Comparison of ENCODE assay signal across 8 mouse cellular contexts in the genomic region with DNA sequence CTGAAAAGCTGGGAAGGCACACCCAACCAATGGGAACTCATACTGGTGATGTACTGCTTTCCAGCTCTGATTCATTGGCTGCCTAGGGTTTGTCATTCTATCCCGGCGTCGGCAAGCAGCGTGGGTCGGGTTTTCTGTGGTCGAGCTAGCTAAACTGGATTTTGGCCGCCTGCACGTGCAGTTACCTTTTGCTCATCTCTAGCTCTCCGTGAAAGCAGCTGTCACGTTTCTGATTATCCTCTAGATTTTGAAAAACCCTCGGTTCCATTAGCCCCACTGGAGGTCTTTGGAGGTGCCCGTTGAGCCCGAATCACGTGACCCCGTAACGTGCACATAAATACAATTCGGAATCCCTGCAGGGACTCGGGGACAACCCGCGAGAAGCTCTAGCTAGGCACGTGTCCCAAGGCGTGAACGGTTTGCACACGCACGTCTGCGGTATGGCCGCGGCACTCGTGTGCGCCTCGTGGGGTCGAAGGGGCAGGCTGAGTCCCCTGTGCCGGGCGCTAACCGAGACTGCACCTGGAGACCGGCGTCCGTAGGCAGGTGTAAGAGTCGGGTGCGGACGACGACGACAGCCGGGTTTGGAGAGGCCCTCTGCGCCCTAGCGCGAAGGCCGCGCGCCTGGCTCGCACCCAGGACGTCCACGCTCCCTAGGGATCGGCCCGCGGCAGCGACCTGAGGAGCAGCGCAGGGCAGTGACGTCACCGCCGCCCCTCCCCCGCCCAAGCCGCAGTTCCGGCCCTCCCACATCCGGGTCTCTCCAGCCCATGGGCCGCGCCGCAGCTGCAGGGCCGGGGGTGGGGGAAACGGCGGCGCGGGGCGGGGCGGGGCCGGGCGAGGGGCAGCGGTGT. TPM values are rescaled to one million over a fixed set of nuclear protein-coding genes. Genes with fewer than 3 reads are reported as not detected.
DNase-seq lines count a peak whose midpoint lies in the region; ATAC-seq and TF ChIP-seq lines count a peak whose summit lies in the region.

No protein-coding gene starts in this region.

- peak overlapping the region; percentile 100 for H3K9ac ChIP-seq in embryonic facial prominence, embryonic 14.5 days (ENCODE audit: low read depth, low read length)
- peak overlapping the region; percentile 99 for H3K9ac ChIP-seq in limb, embryonic 14.5 days (ENCODE audit: low read depth, low read length, severe bottlenecking)
- H3K9ac ChIP-seq in midbrain, postnatal 0 days (replicated peaks; ENCODE audit: low read length, poor library complexity, severe bottlenecking), result peak overlapping the region; percentile 100

- H3K27me3 ChIP-seq in embryonic facial prominence, embryonic 14.5 days (replicated peaks; ENCODE audit: control insufficient read depth, insufficient read depth, low read length), result no peaks in the 10 kb centered on the region
- H3K27me3 ChIP-seq in limb, embryonic 14.5 days (ENCODE audit: control insufficient read depth, insufficient read depth, low read length), result no peaks in the 10 kb centered on the region
- no peaks in the 10 kb centered on the region for H3K27me3 ChIP-seq in midbrain, postnatal 0 days (ENCODE audit: insufficient read depth, low read length)

- peak overlapping the region; percentile 71 for H3K4me2 ChIP-seq in embryonic facial prominence, embryonic 14.5 days (ENCODE audit: low read depth, low read length)
- H3K4me2 ChIP-seq in limb, embryonic 14.5 days (replicated peaks; ENCODE audit: low read depth, low read length, severe bottlenecking), result peak overlapping the region; percentile 72
- peak overlapping the region; percentile 57 for H3K4me2 ChIP-seq in midbrain, postnatal 0 days (ENCODE audit: low read depth, low read length, poor library complexity, severe bottlenecking)

- peak; percentile 93 for ATAC-seq in embryonic facial prominence, embryonic 14.5 days (ENCODE audit: low read depth)
- peak; percentile 91 for ATAC-seq in limb, embryonic 14.5 days (ENCODE audit: low FRiP score, low read depth)
- peak; percentile 95 for ATAC-seq in midbrain, postnatal 0 days (ENCODE audit: low FRiP score)

- H3K9me3 ChIP-seq in embryonic facial prominence, embryonic 14.5 days (ENCODE audit: control insufficient read depth, low read length), result no peaks in the 10 kb centered on the region
- H3K9me3 ChIP-seq in limb, embryonic 14.5 days (ENCODE audit: control insufficient read depth, low read length), result no peaks in the 10 kb centered on the region
- no peaks in the 10 kb centered on the region for H3K9me3 ChIP-seq in midbrain, postnatal 0 days (ENCODE audit: low read length)

- peak; percentile 96 for DNase-seq in A20 (ENCODE audit: low read depth, low spot score)
- peak; percentile 89 to 90 for DNase-seq in adrenal gland, postnatal 4 days (ENCODE audit: low spot score in 2 of 2)
- DNase-seq in embryonic facial prominence, embryonic 14.5 days (ENCODE audit: low spot score), result peak; percentile 97
- DNase-seq in heart, adult 8-10 months (ENCODE audit: low spot score), result peak; percentile 84
- DNase-seq in kidney, adult 9 months, result peak; percentile 92
- DNase-seq in limb, embryonic 14.5 days (ENCODE audit: low spot score), result peak; percentile 93
- DNase-seq in midbrain, postnatal 0 days (ENCODE audit: low spot score), result peak; percentile 95
- DNase-seq in spleen, postnatal 14 days (ENCODE audit: low spot score in 2 of 2), result peak; percentile 83 to 88

- peak overlapping the region; percentile 95 for H3K4me3 ChIP-seq in embryonic facial prominence, embryonic 14.5 days (ENCODE audit: low read depth, low read length)
- peak overlapping the region; percentile 89 for H3K4me3 ChIP-seq in limb, embryonic 14.5 days (replicated peaks; ENCODE audit: low read length)
- H3K4me3 ChIP-seq in midbrain, postnatal 0 days (ENCODE audit: low read depth, low read length), result peak overlapping the region; percentile 97

- no peaks in the 10 kb centered on the region for H3K36me3 ChIP-seq in embryonic facial prominence, embryonic 14.5 days (ENCODE audit: control insufficient read depth, insufficient read depth, low read length)
- no peaks in the 10 kb centered on the region for H3K36me3 ChIP-seq in limb, embryonic 14.5 days (ENCODE audit: control insufficient read depth, insufficient read depth, low read length)
- H3K36me3 ChIP-seq in midbrain, postnatal 0 days (ENCODE audit: insufficient read depth, low read length), result no peaks in the 10 kb centered on the region

- no peak for TF ChIP-seq CTCF in midbrain, postnatal 0 days (IDR thresholded peaks at IDR 0.05)

- TF ChIP-seq POLR2A in limb, embryonic 14.5 days (IDR thresholded peaks at IDR 0.05; ENCODE audit: borderline replicate concordance, extremely low read depth, insufficient read depth, insufficient read length), result peak; percentile 50; the same call in 1 of the 2 replicates

- under 1% methylated on average over 41 of the region's 78 CpGs for WGBS in embryonic facial prominence, embryonic 14.5 days
- 1% methylated on average over 46 of the region's 78 CpGs for WGBS in limb, embryonic 14.5 days
- under 1% methylated on average over 53 of the region's 78 CpGs for WGBS in midbrain, postnatal 0 days

- H3K4me1 ChIP-seq in embryonic facial prominence, embryonic 14.5 days (ENCODE audit: control insufficient read depth, insufficient read depth, low read length), result peaks cover 16% of the 10 kb centered on the region
- H3K4me1 ChIP-seq in limb, embryonic 14.5 days (ENCODE audit: control insufficient read depth, insufficient read depth, low read length), result peaks cover 16% of the 10 kb centered on the region
- peaks cover 12% of the 10 kb centered on the region for H3K4me1 ChIP-seq in midbrain, postnatal 0 days (ENCODE audit: insufficient read depth, low read length)

- peak overlapping the region; percentile 99 for H3K27ac ChIP-seq in embryonic facial prominence, embryonic 14.5 days (replicated peaks; ENCODE audit: low read depth, low read length)
- H3K27ac ChIP-seq in limb, embryonic 14.5 days (replicated peaks; ENCODE audit: low read depth, low read length), result peak overlapping the region; percentile 98
- peak overlapping the region; percentile 95 for H3K27ac ChIP-seq in midbrain, postnatal 0 days (ENCODE audit: low read depth, low read length)

RNA-seq across cellular contexts. Expression of gene Ppm1a, which starts 3.3 kb away (rescaled TPM):
- total RNA-seq in adrenal gland, postnatal 4 days (2021), result 100 to 1,000 TPM; 253 to 261 TPM
- 82.5 and 84.3 TPM in 2 replicates for polyA plus RNA-seq in embryonic facial prominence, embryonic 14.5 days (2014; fragmentation: Nextera tagmentation; extraction: Ambion mirVana)
- total RNA-seq in heart, adult 8-10 months (2022), result 100 to 1,000 TPM; 237 to 283 (median 258) TPM
- polyA plus RNA-seq in limb, embryonic 14.5 days (2012; rRNA removed), result 80.7 and 84.7 TPM in 2 replicates
- 76.5 and 77.0 TPM in 2 replicates for polyA plus RNA-seq in limb, embryonic 14.5 days (2014; fragmentation: Nextera tagmentation; extraction: Ambion mirVana)
- 170 and 198 TPM in 2 replicates for total RNA-seq in midbrain, postnatal 0 days (2014; rRNA removed)
- polyA plus RNA-seq in midbrain, postnatal 0 days (2015; fragmentation: Nextera tagmentation; extraction: Ambion mirVana), result 70.6 and 79.3 TPM in 2 replicates

Comparison
In these comparisons a context has a peak if more than half of its experiments do, and no peak if none do; other contexts are left out.
1. Peak in every context shown above with its lines: DNase-seq, ATAC-seq, H3K4me3 ChIP-seq and H3K27ac ChIP-seq.